Mouse (Mus musculus): ENCODE results near the gene Snu13. TPM values are rescaled to one million over a fixed set of nuclear protein-coding genes. Genes with fewer than 3 reads are reported as not detected.

Gene Snu13
- 10 to 100 TPM; 80.5 to 99.1 TPM for total RNA-seq (2021)
- long read RNA-seq, experiment 1, transcript Snu13-202 (3 exons, 2,077 nt) = major isoform, 30 of 33 reads
- long read RNA-seq, experiment 1, partial matches to known transcripts = 2 of 33 reads
- long read RNA-seq, experiment 1, other reads (novel, unspliced or antisense) = 0 of 33 reads
- long read RNA-seq, experiment 2, transcript Snu13-202 (3 exons, 2,077 nt) = major isoform, 120 of 139 reads
- long read RNA-seq, experiment 2, partial matches to known transcripts = 1 of 139 reads
- long read RNA-seq, experiment 2, other reads (novel, unspliced or antisense) = 17 of 139 reads

DNA sequence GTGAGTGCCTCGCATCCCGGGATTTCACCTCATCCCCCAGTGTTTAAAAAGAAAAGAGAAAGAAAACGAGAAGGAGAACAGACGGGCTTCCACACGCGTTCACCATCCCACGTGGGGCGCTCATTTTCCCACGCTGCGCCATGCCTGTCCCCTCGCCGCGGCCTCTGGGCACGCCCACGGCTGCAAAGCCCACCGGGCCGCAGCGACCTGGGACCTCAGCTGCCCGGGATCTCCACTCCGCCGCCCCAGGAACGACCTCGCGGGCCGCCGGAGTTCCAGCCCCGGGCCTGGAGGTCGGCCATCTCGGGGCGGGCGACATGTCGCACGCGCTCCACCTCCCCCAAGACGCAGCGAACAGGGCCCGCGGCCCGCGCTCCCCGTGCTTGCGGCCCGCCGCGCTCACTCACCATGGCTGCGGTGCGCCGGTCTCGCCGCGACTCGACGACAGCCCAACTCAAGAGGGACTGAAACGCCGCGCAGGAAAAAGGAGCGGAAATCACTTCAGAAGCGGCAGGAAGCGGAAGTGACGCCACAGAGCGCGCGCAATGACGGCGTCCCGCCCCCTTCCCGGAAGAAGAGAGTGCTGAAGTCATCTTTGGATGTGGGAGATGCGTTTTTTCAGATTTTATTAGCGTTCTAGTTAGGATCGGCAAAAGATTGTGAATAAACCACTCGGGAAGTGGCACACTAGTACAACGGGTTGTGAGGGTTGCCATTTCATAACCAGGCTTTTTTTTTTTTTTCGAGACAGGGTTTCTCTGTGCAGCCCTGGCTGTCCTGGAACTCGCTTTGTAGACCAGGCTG, at the start of gene Snu13:
Gene Snu13, minus strand, starts transcription at position 519 of the 804 bp plus-strand sequence.
- DNase-seq (ENCODE audit: low spot score in 2 of 2) = peak; percentile 92

DNA sequence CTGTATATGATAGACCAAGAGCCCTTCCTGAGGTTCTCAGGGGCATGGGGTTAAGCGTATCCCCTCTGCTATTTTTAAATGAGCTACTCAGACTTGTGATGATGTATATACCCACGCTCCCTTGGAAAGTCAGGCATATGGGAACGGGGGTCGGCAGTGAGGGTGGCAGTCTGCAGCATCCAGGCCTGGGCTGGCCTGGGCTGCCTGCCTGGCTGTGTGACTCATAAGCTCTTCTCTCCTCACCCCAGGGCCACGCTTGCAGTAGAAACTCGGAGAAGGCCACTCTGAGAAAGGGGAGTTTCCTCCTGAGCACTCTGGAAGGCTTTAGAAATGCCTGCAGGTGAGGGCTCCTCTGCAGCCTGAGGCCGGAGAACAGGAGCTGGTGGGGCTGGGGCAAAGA, 43.7 kb upstream of the Snu13 start:
- no peak for DNase-seq (ENCODE audit: low spot score in 2 of 2)

DNA sequence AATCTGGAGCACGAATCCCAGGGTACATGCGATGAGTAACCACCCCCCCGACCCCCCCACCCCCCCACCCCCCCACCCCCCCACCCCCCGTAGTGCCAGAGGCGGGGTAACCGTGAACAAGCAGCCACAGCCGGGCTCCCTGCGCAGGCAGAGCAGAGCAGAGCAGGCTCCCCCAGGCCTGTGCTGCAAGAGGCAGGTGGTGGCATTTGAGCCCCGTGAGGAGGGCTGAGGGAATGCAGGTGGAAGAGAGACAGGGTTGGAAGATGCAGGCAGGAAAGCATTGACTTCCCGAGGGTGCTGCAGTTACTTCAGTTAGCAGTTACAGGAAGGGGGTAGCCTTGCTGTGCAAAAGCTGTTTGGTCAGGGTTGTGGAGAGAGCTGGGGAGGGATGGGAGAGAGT, 39.9 kb upstream of the Snu13 start:
- DNase-seq (ENCODE audit: low spot score in 2 of 2) = no peak

DNA sequence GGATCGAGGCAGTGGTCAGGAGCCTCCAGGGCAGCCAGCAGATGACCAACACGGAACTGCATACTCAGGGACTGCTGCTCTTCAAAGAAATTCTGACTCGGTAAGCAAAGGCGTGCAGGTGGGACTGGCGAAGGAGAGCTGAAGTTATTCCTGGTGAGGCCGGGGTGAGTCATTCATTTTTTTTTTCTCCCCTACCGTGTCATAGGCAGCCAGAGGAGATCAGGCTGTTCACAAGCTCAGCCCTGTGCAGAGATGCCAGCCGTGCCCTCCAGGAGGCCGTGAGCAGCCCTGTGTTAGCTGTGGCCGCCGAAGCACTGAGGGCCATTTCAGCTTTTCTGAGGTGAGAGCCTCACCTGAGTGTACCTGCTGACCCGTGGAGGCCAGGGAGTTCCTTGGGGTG, 38.7 kb upstream of the Snu13 start:
- DNase-seq (ENCODE audit: low spot score in 2 of 2) = no peak

DNA sequence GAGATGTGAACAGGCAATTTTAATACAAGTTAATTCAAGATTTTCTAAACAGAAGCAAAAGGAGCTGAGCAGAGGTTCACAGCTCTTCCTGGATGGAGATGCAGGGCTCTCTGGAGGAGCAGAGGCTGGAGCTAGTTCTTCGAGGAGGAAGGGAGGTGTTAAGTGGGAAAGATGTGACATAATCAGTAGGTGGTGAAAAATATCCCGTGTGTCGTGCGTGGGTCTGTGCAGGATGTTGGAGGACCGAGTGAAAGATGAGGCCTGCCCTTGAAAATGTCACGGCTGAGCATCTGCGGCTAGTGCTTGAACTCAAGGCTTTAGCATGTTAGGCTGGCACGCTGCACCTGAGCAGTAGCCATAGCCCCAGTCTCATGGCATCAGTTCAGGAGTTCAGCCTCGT, 38.2 kb upstream of the Snu13 start:
- no peak for DNase-seq (ENCODE audit: low spot score in 2 of 2)

DNA sequence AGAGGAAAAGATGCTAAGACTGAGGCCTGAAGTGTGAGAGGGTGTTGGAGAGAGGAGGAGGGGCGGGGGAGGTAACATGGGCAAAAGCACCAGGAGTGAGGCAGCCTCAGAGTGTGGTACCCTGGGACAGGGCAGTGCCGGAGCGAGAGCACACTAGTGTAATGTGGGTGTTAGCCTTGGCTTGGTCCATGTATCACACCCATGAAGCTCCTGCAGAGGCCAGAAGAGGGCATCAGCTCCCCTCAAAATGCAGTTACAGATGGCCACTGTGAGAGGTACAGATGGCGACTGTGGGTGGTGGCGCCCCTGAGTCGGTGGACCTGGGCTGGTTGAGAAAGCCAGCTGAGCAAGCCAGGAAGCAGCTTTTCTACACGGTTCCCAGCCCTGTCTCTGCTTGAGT, 33.8 kb upstream of the Snu13 start:
- no peak for DNase-seq (ENCODE audit: low spot score in 2 of 2)

DNA sequence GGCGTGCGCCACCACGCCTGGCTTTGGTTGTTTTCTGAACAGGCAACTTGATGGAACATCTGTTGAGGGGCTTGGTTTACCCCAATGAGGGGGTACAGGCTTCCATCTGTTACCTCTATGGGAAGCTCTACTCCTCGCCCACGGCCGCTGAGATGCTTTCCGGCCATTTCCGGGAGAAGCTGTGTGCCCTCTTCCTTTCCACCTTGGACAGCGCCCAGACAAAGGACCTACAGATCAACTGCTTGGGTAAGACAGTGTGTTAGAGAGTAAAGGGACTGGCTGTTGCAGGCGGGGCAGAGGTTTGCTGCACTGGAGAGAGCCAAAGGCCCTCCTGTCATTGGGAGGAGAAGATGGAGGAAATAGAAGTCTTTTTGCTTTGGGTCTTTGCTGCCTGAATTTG, 32.5 kb upstream of the Snu13 start:
- no peak for DNase-seq (ENCODE audit: low spot score in 2 of 2)

DNA sequence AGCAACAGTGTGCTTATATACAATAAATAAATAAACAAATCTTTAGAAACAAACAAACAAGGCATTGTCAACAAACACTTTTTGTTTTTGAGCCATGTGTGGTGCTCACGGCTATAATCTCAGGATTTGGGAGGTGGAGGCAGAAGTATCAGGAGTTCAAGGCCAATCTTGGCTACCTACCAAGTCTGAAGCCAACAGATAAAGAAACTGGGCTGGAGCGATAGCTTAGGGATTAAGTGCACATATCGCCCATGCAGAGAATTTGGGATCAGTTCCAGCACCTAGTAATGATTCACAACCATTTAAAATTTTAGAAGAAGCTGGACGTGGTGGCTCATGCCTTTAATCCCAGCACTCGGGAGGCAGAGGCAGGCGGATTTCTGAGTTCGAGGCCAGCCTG, 26.1 kb upstream of the Snu13 start:
- DNase-seq (ENCODE audit: low spot score in 2 of 2) = no peak

DNA sequence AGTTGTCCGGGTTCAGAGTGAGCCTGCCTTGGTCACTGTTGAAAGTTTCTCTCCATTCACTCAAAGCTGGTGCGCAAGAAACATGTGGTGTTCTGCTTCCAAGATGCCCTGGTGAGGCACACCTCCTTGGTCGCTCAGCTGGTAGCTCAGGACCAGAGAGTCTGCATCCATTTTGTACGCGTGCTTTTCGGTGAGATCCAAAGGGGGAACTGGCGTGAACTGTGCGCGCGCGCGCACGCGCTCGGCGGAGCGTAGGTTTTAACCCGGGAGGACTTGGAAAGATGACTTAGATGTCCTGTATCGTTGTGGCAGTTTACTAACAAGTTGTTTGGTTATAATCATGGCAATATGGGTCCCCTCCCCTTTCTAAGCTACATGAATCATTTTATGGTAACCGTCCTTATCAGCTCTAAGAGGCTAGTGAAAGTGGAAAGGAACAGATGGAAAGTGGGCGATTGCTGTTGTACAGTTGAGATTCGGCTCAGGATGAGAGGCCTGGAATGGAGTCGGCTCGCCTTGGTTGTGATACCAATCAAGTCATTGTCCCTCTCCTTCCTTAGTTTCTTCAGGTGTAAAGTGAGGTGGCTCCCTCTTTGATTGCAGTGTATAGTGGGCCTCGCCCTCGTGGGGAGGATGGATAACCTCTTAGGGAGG, 24.5 kb upstream of the Snu13 start:
- no peak for DNase-seq (ENCODE audit: low spot score in 2 of 2)

DNA sequence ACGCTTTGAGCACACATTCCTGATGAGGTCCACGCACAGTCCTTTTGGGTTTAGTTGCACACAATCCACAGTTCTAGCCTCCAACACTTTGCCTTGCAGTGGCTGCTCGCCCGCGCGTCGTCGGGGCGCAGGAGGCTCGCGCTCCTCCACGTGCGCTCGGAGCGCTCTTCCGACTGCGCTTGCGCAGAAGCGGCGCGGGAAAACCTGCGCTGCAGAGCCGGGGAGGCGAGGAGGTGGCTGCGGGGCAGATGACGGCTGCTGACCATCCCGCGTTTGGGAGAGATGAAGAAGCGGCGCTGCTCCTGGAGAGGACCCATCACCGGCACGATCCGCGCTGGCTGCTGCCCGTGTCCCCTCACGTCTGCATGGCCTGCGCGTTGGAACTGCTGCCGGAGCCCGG, 22.5 kb upstream of the Snu13 start, which contains the start of gene Mei1:
Gene Mei1, plus strand, starts transcription at position 99 of the 400 bp plus-strand sequence.
- DNase-seq (ENCODE audit: low spot score in 2 of 2) = no peak

DNA sequence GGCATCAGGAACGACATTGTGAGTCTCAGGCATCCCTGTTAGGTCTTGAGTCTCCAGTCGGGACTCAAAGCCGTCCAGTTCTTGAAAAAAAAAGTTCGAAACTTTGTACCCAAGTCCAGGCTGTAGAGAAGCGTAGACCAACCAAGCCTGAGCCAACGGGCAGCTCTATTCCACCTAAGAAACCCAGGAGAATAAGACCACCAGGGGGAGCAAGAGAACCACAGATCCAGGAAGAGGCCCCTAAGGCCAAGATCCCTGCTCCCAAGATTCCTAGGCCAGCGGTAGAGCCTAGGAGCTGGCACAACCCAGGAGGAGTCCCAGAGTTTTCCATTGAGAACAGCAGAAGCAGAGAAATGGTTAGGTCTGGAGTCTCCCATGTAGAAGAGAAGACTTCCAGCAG, 18.1 kb upstream of the Snu13 start:
- DNase-seq (ENCODE audit: low spot score in 2 of 2) = peak; percentile 59 to 66

DNA sequence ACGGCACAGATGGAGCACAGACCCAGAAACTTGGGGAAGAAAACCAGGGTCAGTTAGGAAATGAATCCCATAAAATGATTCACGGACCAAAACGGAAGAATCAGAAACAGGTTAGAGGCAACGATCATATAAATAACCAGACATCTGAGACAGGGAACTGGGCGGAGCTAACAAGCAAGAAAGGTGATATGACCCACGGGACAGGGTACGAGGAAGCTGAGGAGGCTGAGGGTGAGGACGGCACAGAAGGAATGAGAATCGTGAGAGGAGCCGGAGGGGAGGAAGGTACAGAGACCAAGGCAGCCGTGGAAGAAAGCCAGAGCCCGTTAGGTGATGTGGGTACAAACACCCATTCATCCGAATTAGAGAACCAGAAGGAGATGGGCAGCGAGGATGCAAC, 16.5 kb upstream of the Snu13 start:
- no peak for DNase-seq (ENCODE audit: low spot score in 2 of 2)

DNA sequence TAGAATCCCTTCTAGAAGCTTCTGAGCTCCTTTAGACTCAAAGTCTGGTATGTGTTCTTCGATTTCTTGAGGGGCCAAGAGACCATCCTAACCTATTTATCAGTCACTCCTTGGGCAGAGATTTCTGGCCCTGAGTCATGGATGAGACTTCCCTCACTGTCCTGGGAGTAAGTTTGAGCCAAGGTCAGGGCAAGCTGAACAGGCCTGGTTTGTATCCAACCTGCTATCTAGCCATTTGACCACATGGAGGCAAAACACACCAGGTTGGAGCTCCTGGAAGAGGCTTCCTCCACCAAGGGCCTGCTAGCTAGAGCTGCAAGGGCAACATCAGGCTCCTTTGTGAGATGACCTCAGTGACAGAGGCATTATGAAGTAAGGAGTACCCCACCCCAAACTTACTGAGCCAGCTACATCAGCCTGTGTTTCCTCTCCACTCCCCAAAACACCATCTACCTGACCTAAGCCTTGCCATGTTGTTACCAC, 11.4 kb upstream of the Snu13 start, which contains the start of gene 4930407I10Rik:
Gene 4930407I10Rik, plus strand, starts transcription at position 433 of the 483 bp plus-strand sequence.
- DNase-seq (ENCODE audit: low spot score in 2 of 2) = no peak

DNA sequence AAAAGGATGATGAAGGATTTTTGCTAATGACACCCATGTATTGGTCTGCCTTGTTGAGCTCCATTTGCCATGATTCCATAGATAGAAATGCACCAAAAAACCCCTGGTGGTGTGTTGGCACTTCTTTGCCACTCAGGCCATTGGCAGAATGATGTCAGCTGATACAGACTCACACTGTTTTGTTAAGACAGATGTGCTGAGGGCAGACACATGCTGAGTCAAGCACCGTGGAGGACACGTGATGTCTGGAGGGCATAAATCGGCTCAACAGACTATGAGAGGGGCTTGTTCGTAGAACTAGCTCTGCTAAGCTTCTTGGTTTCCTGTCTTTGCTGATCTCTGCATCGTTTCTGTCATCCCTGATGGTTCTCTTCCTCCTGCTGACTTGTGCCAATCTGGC, 5.1 kb upstream of the Snu13 start:
- DNase-seq (ENCODE audit: low spot score in 2 of 2) = no peak

DNA sequence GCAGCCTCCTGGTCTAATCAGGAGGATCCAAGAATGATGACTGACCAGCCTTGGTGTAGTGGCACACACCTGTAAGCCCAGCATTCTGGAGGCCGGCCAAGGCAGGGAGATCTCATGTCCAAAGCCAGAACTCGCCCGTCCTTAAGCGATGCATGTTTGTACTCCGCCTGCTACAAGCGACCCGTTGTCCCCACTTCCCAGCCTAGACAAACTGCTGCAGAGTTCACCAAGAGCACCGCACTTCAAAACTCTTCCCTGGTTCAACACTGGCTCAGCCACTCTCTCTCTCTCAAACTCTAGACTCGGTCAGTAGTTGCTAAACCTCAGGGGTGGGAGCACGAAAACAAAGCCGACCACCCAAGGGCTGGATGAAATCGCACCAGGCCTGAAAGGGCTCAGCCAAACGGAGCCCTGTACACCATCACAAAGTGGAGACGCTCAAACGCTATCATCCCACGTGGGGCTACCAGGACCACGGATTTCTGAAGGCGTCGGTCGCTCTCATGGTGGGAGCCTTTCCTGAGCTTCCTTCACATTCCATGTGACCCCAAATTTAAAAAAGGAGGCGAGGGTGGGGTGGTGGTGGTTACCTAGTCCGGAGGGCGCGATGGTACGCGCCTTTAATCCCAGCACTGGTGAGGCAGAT, 1.0 kb downstream of the Snu13 start:
- no peak for DNase-seq (ENCODE audit: low spot score in 2 of 2)

DNA sequence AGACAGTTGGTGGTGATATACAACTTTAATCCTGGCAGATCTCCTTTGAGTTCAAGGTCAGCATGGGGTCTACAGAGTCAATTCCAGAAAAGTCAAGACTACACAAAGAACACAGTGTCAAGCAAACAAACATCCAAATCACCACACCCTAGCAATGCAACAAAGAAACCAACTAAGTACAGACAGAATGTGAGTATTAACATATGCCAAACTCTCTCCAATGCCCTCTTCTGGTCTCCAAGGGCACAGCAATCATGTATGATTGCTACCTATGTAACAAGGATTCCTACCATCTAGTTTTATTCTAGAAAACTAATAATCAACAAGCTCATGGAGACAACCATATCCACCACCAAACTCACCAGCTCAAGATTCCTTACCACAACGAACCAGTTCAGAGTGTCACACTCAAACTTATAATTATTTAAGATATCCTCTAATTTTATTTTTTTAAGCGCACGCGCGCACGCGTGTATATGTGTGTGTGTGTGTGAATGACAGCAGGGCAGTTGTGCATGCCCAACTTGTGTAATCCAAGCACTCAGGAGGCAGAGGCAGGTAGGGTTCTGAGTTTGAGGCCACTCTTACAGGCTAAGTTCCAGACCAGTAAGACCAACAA, 3.1 kb downstream of the Snu13 start:
- DNase-seq (ENCODE audit: low spot score in 2 of 2) = no peak

DNA sequence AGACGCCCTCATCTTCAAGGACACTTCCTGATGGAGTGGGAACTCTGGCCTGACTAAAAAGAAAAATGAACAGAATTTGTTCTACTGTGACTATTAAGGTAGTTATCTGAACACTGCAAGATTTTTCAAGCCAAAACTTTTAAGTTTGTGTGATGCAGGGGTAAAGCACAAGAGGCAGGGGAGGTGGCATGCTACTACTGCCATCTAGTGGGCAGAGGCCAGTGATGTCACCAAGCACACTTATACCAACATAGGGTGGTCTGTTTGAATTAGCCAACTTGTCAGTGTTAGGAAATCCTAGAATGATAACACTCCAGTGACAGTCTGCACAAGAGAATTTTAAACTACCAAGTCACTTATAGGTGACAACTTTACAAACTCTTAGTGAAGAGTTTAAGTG, 6.7 kb downstream of the Snu13 start:
- no peak for DNase-seq (ENCODE audit: low spot score in 2 of 2)

DNA sequence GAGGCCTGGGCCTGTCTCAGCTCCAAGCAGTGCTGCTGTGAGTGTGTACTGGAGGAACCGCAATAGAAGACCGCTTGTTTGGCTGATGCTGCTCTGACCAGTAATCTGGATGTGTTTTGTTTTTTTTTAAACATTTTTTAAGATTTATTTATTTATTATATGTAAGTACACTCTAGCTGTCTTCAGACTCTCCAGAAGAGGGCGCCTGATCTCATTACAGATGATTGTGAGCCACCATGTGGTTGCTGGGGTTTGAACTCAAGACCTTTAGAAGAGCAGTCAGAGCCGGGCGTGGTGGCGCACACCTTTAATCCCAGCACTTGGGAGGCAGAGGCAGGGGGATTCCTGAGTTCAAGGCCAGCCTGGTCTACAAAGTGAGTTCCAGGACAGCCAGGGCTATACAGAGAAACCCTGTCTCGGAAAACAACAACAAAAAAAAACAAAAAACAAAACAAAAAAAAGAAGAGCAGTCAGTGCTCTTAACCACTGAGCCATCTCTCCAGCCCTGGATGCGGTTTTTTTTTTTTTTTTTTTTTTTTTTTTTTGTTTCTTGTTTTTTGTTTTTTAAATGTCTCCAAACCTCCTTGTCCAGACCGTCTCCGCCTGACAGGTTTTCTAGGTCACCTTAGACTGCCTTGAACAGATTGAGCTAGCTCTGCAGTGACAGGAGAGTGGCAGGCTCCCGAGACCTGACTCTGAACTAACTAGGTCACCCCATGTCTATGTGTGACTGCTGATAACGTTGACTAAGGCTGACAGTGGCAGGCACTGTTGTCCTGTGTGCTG, 11.3 kb downstream of the Snu13 start:
- DNase-seq (ENCODE audit: low spot score in 2 of 2) = no peak

DNA sequence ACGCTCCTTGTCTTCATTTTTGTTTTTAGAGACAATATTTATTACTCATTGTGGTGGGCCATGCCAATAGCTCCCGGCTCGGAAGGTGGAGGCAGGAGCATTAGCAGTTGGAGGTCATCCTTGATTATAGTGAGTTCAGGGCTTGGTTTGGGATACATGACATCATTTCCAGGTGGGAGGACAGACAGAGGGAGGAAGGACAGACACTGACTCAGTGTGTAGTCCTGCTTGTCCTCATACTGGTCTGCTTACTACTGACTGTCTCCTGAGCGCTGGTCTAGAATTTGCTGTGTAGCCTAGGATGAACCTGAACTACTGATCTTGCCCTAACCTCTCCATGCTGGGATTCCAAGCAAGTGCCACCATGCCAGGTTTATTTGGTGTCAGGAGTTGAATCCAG, 13.6 kb downstream of the Snu13 start, which contains the start of gene Desi1:
Gene Desi1, minus strand, starts transcription at position 101 of the 400 bp plus-strand sequence.
- DNase-seq (ENCODE audit: low spot score in 2 of 2) = no peak

DNA sequence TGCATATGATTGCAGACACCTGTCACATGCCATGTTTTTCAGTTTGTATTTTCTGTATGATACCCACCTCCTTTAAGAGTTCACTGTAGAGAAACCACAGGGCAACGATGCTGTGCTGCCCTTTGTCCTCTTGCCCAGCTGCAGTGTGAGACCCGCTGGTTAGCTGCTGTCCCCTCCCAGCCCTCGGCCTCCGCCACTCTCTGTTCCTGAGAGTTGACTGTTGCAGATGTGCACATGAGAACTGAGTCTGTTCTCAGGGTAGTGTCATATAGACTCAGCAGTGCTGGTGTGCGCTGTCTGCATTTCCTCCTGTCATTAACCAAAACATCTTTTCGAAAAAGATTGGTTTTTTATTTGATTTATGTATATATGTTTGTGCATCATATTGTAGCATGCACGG, 15.0 kb downstream of the Snu13 start:
- no peak for DNase-seq (ENCODE audit: low spot score in 2 of 2)

Measured in adrenal gland, adult 18-20 months (tissue).